Mouse (Mus musculus): ENCODE data around the gene Pbx1.

Gene Pbx1

DNA sequence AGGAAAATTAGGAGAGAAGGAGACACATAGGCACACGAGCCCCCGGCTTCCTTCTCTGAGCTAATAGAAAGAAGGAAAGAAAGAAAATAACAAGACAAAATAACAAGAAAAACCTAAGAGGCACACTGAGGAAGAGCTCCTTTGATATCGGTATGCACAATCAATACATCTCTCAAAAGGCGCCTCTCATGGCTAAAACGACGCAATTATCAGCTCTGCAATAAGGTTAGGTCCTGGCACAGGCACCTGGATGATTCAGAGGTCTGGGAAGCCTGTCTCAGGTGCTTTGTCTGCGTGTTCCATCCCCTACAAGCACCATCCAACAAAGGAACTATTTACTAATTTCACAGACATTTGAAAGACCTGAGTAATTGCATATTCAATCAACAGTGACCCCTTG lies 5.8 kb downstream of the Pbx1 start:
- no peak for DNase-seq (ENCODE audit: extremely low read depth, insufficient read length, low spot score)

GRCm38 (mm10) chr1:168425017-168425705 lies 6.9 kb downstream of the Pbx1 start:
- DNase-seq (ENCODE audit: extremely low read depth, insufficient read length, low spot score): no peak

DNA sequence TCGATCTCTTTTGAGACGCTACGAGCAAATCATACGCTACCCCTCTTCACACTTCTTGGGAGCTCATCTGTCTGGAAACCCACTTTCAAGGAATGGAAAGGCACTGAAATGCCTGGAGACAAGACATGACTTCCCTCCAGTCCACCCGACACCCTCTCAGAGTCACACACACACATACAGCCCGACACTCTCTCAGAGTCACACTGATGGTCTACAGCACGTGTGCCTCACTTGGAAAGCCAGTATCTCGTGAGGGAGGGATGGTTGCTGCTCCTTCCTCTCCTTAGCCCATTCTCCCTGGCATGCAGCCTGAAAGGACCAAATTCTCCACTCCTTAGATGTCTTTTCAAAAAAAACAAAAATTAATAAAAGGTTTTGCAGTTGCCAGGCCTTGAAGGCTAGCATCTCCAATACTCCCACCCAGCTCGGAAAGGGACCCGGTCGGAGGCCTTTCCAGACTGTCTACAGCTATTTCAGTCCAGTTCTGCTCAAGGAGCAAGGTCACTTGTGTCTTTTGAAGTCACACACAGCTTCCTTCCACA lies 8.6 kb downstream of the Pbx1 start:
- DNase-seq (ENCODE audit: extremely low read depth, insufficient read length, low spot score): no peak

GRCm38 (mm10) chr1:168418903-168419302 lies 13.2 kb downstream of the Pbx1 start:
- no peak for DNase-seq (ENCODE audit: extremely low read depth, insufficient read length, low spot score)

DNA sequence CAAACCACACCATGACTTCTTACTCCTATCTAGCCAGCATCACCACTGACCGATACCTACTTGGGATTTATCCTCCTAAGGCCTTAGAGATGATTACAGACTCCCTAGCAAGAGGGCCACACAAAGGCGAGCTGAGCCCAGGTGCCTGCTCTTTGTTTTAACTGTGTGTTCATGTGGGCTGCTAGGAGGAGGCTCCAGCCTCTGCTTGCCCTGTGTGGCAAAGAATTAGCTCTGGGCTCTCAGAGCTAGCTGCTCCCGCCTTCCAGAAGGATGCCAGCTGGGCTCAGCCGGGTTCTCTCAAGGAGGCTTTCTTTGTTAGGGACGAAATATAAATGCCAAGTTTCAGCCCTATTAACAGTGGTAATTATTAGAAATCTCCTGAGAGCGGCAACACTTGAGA lies 14.4 kb downstream of the Pbx1 start:
- no peak for DNase-seq (ENCODE audit: extremely low read depth, insufficient read length, low spot score)

DNA sequence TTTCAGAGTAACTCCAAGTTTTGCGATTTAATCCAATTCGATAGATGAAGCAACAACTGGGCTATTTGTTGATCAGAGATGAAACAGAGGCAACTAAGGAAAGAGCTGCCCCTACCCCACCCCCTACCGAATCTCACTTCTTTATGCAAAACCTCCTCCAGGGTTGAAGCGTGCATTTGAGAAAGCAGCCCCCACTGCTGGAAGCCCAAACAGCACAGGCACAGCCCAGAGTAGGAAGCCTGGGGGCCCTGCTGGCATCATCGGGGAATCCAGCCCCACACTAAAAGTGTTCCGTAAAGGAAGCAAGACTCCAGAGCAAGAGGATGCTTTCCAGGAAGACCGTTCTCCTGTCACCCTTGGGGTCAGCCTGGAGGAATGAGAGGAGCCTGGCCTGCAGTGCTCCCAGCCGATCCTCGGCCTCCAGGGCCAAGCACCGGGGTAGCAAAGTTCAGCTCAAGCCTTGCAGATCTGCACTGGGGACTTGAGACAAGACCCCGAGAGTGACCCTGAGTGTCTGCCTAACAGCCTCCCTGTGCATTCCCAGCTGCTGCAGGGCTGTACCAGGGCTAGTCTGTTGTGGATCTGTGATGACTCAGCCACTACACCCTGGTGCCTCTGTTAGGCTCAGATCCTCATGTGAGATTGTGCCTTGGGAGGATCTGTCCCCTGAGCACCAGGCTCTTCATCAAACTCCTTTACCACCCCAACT lies 15.2 kb downstream of the Pbx1 start:
- DNase-seq (ENCODE audit: extremely low read depth, insufficient read length, low spot score): peak; percentile 40

GRCm38 (mm10) chr1:168410611-168411010 lies 21.5 kb downstream of the Pbx1 start:
- no peak for DNase-seq (ENCODE audit: extremely low read depth, insufficient read length, low spot score)

DNA sequence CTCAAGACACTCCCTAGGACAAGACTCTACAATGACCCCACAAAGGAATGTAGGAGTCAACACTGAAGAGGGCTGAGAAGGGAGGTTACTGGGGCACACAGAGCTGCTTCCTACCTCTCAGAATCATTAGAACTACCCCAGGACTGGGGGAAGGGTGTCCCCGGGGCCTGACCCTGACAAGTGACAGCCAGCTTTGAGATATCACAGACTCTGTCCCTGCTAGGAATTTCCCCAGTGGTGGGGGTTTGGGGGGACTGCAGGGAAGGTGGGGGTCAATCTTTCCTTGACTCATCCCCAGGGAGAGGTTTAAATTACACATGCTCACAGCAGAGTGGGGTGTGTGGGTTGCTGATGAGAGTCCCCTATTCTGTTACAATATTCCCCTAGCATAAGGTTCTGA lies 22.0 kb downstream of the Pbx1 start:
- no peak for DNase-seq (ENCODE audit: extremely low read depth, insufficient read length, low spot score)

- no peak for DNase-seq (ENCODE audit: extremely low read depth, insufficient read length, low spot score)
These were observed 23.3 kb downstream of the Pbx1 start for GRCm38 (mm10) chr1:168408757-168409156.

DNA sequence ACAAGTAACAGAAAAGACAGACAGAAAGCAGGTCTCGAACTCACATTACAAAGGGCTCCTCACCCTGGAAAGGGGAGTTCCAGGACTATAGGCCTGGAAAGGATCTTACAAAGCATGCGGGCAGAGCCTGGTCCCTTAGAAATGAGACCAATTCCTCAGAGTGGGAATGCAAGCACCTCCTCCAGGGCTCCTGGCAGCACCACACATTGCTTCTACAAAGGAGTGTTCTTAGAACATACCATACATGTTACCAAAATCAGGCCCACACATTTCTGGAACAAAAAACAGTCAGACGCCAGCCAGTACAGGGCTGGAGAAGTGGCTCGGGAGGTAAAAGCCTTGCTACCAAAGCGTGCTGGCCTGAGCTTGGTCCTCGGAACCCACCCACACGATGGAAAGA lies 24.1 kb downstream of the Pbx1 start:
- no peak for DNase-seq (ENCODE audit: extremely low read depth, insufficient read length, low spot score)

- DNase-seq (ENCODE audit: extremely low read depth, insufficient read length, low spot score): no peak
These were observed 25.8 kb downstream of the Pbx1 start for GRCm38 (mm10) chr1:168406291-168406675.

DNA sequence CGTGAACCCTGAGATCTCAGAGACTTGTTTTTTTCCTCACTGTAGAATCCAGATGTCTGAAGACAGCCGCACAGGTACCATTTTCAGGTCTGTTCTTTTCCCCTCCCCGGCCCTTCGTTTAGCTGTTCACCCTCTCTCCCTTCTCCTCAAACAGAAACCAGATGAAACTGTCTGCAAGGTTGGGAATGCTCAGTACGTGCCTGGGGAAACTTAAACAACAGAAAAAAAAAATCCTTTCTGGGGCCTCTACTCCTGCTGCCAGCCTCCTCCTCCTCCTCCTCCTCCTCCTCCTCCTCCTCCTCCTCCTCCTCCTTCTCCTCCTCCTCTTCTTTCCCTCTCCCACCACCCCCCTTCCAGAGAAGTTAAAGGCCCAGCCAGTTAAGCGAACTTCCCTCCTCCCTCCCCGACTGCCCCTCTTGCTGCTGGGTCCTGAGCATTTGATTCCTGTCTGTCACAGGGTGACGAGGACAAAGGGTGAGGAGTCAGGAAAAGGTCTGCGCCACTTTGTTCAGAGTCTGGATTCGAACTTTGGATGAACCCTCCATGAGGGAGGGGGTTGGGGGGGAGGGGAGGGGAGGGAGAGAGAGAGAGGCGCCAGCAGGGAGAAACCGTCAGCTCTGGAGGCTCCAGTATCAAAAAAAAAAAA lies 26.3 kb downstream of the Pbx1 start:
- DNase-seq (ENCODE audit: extremely low read depth, insufficient read length, low spot score): no peak

DNA sequence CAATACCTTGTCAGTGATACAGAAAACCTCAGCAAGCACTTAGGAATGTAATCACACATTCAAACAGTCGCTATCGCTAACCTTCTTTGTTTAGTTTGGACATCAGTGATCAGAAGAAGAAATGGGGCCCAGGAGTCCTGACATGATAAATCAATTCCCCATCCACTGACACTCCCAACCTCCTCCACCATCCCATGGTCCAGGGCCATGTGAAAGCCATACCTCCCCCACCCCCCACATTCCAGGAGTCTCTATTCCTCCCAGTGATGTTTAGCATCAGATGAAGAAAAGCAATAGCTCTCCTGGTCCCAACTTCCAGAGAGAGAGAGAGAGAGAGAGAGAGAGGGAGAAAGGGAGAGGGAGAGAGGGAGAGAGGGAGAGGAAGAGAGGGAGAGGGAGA lies 28.5 kb downstream of the Pbx1 start:
- DNase-seq (ENCODE audit: extremely low read depth, insufficient read length, low spot score): no peak

DNA sequence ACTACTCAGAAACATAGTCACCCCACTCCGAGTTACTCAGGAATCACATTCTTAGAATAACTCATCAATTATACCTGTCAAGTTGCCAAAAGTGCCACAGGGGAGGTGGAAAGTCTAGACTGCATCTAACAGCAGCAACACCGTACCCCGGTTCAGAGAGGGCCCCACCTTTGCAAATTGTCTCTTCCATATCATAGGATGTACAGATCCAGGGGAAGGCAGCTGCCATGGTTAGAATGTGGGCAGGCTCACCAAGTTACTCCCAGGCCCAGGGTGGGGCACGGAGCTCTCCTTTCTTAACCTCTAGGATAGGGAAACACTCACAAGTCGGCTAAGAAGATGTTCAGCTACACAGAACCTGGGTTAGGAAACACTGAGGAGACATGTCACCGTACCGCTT lies 29.4 kb downstream of the Pbx1 start:
- DNase-seq (ENCODE audit: extremely low read depth, insufficient read length, low spot score): no peak

- DNase-seq (ENCODE audit: extremely low read depth, insufficient read length, low spot score): no peak
These were observed 36.4 kb downstream of the Pbx1 start for GRCm38 (mm10) chr1:168395523-168396159.

DNA sequence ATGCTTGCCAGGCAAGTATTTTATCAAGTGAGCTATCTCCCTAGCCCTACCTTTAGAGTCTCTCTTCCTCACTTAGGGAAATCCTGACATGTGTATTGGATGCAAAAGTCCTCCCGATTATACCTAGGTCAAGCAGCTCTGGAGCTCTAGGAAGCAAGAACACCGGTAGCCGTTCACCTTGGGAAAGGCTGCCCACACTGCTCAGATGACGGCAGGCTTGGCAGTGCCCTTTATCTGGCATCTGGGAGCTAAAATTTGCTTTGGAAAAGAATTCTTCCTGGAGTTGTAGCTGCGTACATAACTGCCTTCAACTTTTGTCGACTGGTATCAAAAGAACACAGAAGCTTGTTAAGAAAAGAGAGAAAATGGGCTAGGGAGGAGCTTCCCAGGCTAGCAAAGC lies 37.5 kb downstream of the Pbx1 start:
- DNase-seq (ENCODE audit: extremely low read depth, insufficient read length, low spot score): no peak

DNA sequence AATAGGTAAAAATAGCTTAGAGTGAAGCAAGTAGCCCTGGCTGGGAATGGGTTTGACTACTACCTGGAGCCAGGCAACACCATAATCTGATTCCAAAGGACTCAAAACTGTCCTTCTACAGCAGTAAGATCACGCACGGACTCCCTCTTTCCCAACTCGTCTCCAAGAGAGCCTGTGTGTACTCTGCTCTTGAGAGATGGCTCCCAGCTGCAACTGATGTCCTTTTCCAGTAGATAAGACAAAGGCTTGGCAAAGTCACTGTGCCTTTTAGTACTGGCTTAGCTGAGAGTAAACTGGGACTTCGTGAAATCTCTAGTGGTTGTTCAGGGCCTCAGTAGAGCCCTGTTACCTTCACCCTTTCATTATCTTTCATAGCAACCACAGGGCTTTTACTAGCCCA lies 38.6 kb downstream of the Pbx1 start:
- DNase-seq (ENCODE audit: extremely low read depth, insufficient read length, low spot score): no peak

GRCm38 (mm10) chr1:168392500-168392853 lies 39.6 kb downstream of the Pbx1 start:
- DNase-seq (ENCODE audit: extremely low read depth, insufficient read length, low spot score): no peak

DNA sequence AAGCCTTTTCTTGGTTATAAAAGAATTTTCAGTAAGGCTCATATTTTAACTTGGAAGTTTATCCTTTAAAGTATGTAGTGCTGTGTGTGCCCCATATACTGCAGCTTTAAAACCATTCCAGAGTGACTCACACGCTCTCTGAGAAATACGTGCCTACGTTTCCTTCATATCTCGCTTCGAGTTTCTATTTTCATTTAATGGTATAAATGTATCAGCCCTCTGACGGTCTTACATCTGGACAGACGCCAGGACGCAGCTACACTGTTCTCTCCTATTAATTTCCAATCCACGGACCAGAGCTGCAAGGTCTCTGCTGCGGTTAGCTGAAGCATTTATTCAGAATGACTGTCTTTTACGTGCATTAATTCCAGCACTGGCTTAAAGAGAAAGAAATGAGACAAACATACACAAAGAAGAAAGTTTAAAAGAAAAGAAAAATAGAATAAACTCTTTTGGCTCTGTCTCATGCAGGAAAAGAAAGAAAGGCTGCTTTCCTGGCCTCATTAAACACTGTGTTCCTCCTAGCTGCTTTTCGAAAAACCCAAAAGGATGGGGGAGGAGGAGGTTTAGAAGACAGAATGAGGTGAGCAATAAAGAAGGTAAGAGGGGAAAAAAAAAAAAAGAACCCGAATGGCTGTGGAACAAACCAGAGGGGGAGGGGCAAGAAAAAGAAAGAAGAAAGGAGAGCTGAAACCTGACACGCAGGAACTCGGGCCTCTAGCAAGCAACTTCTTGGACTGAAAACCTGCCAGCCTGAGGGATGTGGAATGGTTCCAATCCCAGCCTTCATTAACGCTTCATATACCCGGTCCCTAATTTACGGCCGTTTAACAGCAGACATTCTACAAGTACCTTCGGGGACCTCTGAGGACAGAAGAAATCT lies 40.2 kb downstream of the Pbx1 start:
- DNase-seq (ENCODE audit: extremely low read depth, insufficient read length, low spot score): peak; percentile 60

GRCm38 (mm10) chr1:168390748-168391147 lies 41.3 kb downstream of the Pbx1 start:
- DNase-seq (ENCODE audit: extremely low read depth, insufficient read length, low spot score): no peak

Measured in 3134 (cell line).